Mouse (Mus musculus): ENCODE results near the gene Plxna2. TPM values are rescaled to one million over a fixed set of nuclear protein-coding genes. Genes with fewer than 3 reads are reported as not detected.
A peak's percentile ranks its signal among the peaks of the same experiment; 100 is the strongest.

Gene Plxna2
- polyA plus RNA-seq, 1 experiment from 2014 or later = 48.3 TPM

DNA sequence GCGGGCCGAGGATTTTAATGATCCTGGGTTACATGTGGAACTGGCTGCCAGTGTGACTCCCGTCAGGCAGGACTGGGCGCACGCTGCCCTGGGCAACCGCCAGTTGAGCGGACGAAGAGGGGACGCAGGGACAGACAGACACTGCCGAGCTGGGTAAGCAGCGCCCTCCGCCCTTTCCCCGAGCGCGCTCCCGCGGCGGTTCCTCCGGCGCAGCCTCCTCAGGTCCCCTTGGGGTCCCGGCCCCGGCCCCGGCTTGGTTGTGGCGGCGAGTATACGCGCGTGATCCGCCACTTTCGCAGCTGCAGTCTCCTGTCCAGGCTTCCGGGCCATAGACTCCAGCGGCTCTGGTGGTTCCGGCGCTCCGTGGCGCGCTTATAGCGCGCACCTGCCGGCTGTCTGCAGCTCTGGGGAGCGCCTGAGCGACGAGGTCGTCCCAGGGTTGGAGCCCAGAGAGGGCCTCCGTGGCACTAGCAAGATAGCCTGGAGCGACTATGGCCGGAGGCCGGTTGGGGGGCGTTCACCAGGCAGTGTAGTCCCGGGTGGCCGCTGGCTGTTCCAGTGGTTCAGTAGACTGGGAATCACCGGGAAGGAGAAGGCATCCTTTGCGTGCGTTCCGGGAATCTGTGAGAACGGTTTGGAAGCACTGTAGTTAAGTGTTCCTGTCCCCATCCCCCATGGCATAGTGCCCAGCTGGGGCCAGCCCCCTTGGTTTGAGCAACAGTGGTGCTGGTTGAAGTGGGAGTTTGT, 2.4 kb downstream of the Plxna2 start:
- ATAC-seq (ENCODE audit: low FRiP score) (peak; percentile 38), DNase-seq (ENCODE audit: low spot score) (peak; percentile 63)
- Histone ChIP-seq H3K27me3 (ENCODE audit: control insufficient read depth, insufficient read depth, low read length) (no peaks in the 10 kb centered on the region), H3K9ac (peak overlapping the region; percentile 96), H3K4me3 (replicated peaks; ENCODE audit: low read length) (peak overlapping the region; percentile 79), H3K27ac (peak overlapping the region; percentile 91), H3K4me1 (replicated peaks; ENCODE audit: control insufficient read depth, insufficient read depth, low read length) (peaks cover 41% of the 10 kb centered on the region), H3K4me2 (replicated peaks) (peak overlapping the region; percentile 76), H3K9me3 (ENCODE audit: control insufficient read depth, low read length) (no peaks in the 10 kb centered on the region), H3K36me3 (replicated peaks; ENCODE audit: control insufficient read depth, insufficient read depth) (no peaks in the 10 kb centered on the region)
- under 1% methylated on average over 55 of the region's 56 CpGs for WGBS

DNA sequence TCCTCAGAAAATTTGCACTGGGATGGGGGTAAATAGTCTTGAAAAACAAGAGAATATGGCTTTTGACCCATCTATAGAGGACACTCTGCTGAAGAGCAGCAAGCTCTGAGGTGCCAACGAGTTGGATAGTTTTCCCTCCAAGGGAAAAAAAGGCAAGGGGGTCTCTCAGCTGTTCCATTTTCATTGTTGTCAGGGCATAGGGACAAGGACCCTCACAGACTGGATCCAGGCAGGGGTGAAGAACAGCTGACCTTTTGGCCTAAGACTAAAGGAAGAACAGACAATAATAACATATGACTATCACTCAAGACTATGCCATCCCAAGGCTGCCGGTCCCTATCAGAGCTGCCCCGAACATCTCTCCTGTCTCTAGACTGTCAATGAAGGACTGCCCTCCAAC, 4.2 kb downstream of the Plxna2 start:
- DNase-seq (ENCODE audit: low spot score) (no peak), ATAC-seq (ENCODE audit: low FRiP score) (no peak)
- Histone ChIP-seq H3K27me3 (ENCODE audit: control insufficient read depth, insufficient read depth, low read length) (no peaks in the 10 kb centered on the region), H3K9me3 (ENCODE audit: control insufficient read depth, low read length) (no peaks in the 10 kb centered on the region), H3K4me2 (replicated peaks) (peak overlapping the region; percentile 76), H3K27ac (peak overlapping the region; percentile 91), H3K9ac (peak overlapping the region; percentile 96), H3K36me3 (replicated peaks; ENCODE audit: control insufficient read depth, insufficient read depth) (no peaks in the 10 kb centered on the region), H3K4me3 (replicated peaks; ENCODE audit: low read length) (peak overlapping the region; percentile 79), H3K4me1 (replicated peaks; ENCODE audit: control insufficient read depth, insufficient read depth, low read length) (peaks cover 56% of the 10 kb centered on the region)
- WGBS = 7% methylated on average over 3 of the region's 3 CpGs

GRCm38 (mm10) chr1:194622677-194623076, 4.7 kb downstream of the Plxna2 start:
- Histone ChIP-seq H3K27me3 (ENCODE audit: control insufficient read depth, insufficient read depth, low read length) (no peaks in the 10 kb centered on the region), H3K36me3 (replicated peaks; ENCODE audit: control insufficient read depth, insufficient read depth) (no peaks in the 10 kb centered on the region; the same call in 1 of the 2 replicates), H3K4me2 (replicated peaks) (peak overlapping the region; percentile 76), H3K4me1 (replicated peaks; ENCODE audit: control insufficient read depth, insufficient read depth, low read length) (peaks cover 61% of the 10 kb centered on the region), H3K27ac (peak overlapping the region; percentile 91), H3K9me3 (ENCODE audit: control insufficient read depth, low read length) (no peaks in the 10 kb centered on the region), H3K9ac (peak overlapping the region; percentile 96), H3K4me3 (replicated peaks; ENCODE audit: low read length) (peak overlapping the region; percentile 79)
- peak; percentile 32 for DNase-seq (ENCODE audit: low spot score)
- no peak for ATAC-seq (ENCODE audit: low FRiP score)
- 9% methylated on average over 2 of the region's 2 CpGs for WGBS

DNA sequence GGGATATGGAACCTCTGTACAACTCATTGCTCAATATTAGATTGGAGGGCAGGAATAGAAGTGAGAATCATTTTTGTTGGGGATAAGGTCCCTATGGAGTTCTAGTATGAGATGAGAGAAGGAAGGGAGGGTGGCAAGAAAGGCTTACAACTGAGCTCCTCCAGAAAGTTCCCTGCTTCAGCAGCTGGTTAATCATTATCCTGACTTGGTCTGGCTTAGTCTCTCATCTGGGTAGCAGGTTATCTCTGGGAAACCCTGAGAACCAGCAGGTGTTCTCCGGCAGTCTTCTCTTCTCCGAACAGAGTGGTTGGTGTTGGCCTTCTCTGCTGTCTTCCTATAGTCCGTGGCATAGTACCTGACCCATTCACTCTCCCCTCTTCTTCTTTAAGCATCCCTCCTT, 5.6 kb downstream of the Plxna2 start:
- Histone ChIP-seq H3K27me3 (ENCODE audit: control insufficient read depth, insufficient read depth, low read length) (no peaks in the 10 kb centered on the region), H3K9ac (peak overlapping the region; percentile 96), H3K4me1 (replicated peaks; ENCODE audit: control insufficient read depth, insufficient read depth, low read length) (peaks cover 71% of the 10 kb centered on the region), H3K36me3 (replicated peaks; ENCODE audit: control insufficient read depth, insufficient read depth) (no peaks in the 10 kb centered on the region; the same call in 1 of the 2 replicates), H3K4me2 (replicated peaks) (peak overlapping the region; percentile 76), H3K9me3 (ENCODE audit: control insufficient read depth, low read length) (no peaks in the 10 kb centered on the region), H3K4me3 (replicated peaks; ENCODE audit: low read length) (peak overlapping the region; percentile 79), H3K27ac (0 out of 2 replicates have a peak overlapping the region, but pooled peaks have one; percentile 91)
- WGBS = 76% methylated on average over 3 of the region's 3 CpGs
- ATAC-seq (ENCODE audit: low FRiP score) (no peak), DNase-seq (ENCODE audit: low spot score) (no peak)

GRCm38 (mm10) chr1:194624411-194624810, 6.4 kb downstream of the Plxna2 start:
- Histone ChIP-seq H3K9ac (peak overlapping the region; percentile 96), H3K4me3 (replicated peaks; ENCODE audit: low read length) (peak overlapping the region; percentile 79), H3K27ac (no peak overlapping the region; the same call in 1 of the 2 replicates), H3K27me3 (ENCODE audit: control insufficient read depth, insufficient read depth, low read length) (no peaks in the 10 kb centered on the region), H3K4me2 (replicated peaks) (peak overlapping the region; percentile 76), H3K4me1 (replicated peaks; ENCODE audit: control insufficient read depth, insufficient read depth, low read length) (peaks cover 79% of the 10 kb centered on the region), H3K36me3 (replicated peaks; ENCODE audit: control insufficient read depth, insufficient read depth) (no peaks in the 10 kb centered on the region; the same call in 1 of the 2 replicates), H3K9me3 (ENCODE audit: control insufficient read depth, low read length) (no peaks in the 10 kb centered on the region)
- ATAC-seq (ENCODE audit: low FRiP score) (no peak), DNase-seq (ENCODE audit: low spot score) (peak; percentile 64)
- 33% methylated on average over 2 of the region's 2 CpGs for WGBS

- H3K4me2 ChIP-seq (replicated peaks) = peak overlapping the region; percentile 76
- H3K9me3 ChIP-seq (ENCODE audit: control insufficient read depth, low read length) = no peaks in the 10 kb centered on the region
- WGBS = 12% methylated on average over 4 of the region's 4 CpGs
- peak overlapping the region; percentile 96 for H3K9ac ChIP-seq
- peak; percentile 40 for DNase-seq (ENCODE audit: low spot score)
- H3K4me1 ChIP-seq (replicated peaks; ENCODE audit: control insufficient read depth, insufficient read depth, low read length) = peaks cover 84% of the 10 kb centered on the region
- no peaks in the 10 kb centered on the region for H3K27me3 ChIP-seq (ENCODE audit: control insufficient read depth, insufficient read depth, low read length)
- H3K4me3 ChIP-seq (replicated peaks; ENCODE audit: low read length) = peak overlapping the region; percentile 79
- no peak overlapping the region for H3K27ac ChIP-seq
- H3K36me3 ChIP-seq (replicated peaks; ENCODE audit: control insufficient read depth, insufficient read depth) = no peaks in the 10 kb centered on the region; the same call in 1 of the 2 replicates
- ATAC-seq (ENCODE audit: low FRiP score) = no peak
Measured at GRCm38 (mm10) chr1:194624973-194625372, 7.0 kb downstream of the Plxna2 start.

- no peaks in the 10 kb centered on the region for H3K9me3 ChIP-seq (ENCODE audit: control insufficient read depth, low read length)
- 0 out of 2 replicates have a peak overlapping the region, but pooled peaks have one; percentile 79 for H3K4me3 ChIP-seq (replicated peaks; ENCODE audit: low read length)
- 80% methylated on average over 2 of the region's 2 CpGs for WGBS
- H3K27me3 ChIP-seq (ENCODE audit: control insufficient read depth, insufficient read depth, low read length) = no peaks in the 10 kb centered on the region
- H3K4me1 ChIP-seq (replicated peaks; ENCODE audit: control insufficient read depth, insufficient read depth, low read length) = peaks cover 94% of the 10 kb centered on the region
- no peaks in the 10 kb centered on the region; the same call in 1 of the 2 replicates for H3K36me3 ChIP-seq (replicated peaks; ENCODE audit: control insufficient read depth, insufficient read depth)
- no peak for DNase-seq (ENCODE audit: low spot score)
- no peak for ATAC-seq (ENCODE audit: low FRiP score)
- H3K27ac ChIP-seq = no peak overlapping the region
- no peak overlapping the region for H3K9ac ChIP-seq
- H3K4me2 ChIP-seq (replicated peaks) = peak overlapping the region; percentile 76
Measured at GRCm38 (mm10) chr1:194626109-194626508, 8.1 kb downstream of the Plxna2 start.

GRCm38 (mm10) chr1:194627286-194627685, 9.3 kb downstream of the Plxna2 start:
- peaks cover 91% of the 10 kb centered on the region for H3K4me1 ChIP-seq (replicated peaks; ENCODE audit: control insufficient read depth, insufficient read depth, low read length)
- DNase-seq (ENCODE audit: low spot score) (no peak), ATAC-seq (ENCODE audit: low FRiP score) (no peak)
- no peak overlapping the region for H3K27ac ChIP-seq
- no peak overlapping the region for H3K4me3 ChIP-seq (replicated peaks; ENCODE audit: low read length)
- H3K27me3 ChIP-seq (ENCODE audit: control insufficient read depth, insufficient read depth, low read length) = no peaks in the 10 kb centered on the region
- no peak overlapping the region for H3K9ac ChIP-seq
- H3K9me3 ChIP-seq (ENCODE audit: control insufficient read depth, low read length) = no peaks in the 10 kb centered on the region
- no peaks in the 10 kb centered on the region; the same call in 1 of the 2 replicates for H3K36me3 ChIP-seq (replicated peaks; ENCODE audit: control insufficient read depth, insufficient read depth)
- 0 out of 2 replicates have a peak overlapping the region, but pooled peaks have one; percentile 76 for H3K4me2 ChIP-seq (replicated peaks)

DNA sequence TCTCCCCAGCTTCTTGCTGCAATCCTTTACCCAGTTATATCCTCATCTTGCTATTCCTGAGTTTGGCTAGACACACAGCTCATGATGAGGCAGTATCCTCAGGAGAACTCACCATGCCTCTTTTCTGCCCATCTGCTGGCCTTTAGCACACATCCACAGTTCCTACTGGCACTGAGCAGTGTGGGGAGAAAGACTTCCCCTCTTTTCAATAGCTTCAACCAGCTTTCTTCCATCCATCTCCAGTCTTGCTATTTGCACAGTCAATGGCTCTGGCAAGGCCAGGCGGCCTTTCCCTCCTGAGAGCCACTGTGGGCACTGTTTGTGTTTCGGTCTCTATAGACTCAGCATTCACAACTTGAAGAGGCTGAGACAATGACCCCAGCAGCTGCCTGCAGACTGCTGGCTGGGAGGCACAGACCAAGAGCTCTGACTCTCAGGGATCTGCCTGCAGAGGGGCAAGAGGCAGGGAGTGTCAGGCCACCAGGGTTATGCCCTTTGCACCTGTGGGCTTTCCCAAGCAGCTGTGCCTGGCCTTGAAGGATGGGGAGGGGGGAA, 11.2 kb downstream of the Plxna2 start:
- Histone ChIP-seq H3K27me3 (ENCODE audit: control insufficient read depth, insufficient read depth, low read length) (no peaks in the 10 kb centered on the region), H3K9me3 (ENCODE audit: control insufficient read depth, low read length) (no peaks in the 10 kb centered on the region), H3K9ac (0 out of 2 replicates have a peak overlapping the region, but pooled peaks have one; percentile 6), H3K4me2 (replicated peaks) (0 out of 2 replicates have a peak overlapping the region, but pooled peaks have one; percentile 13), H3K4me1 (replicated peaks; ENCODE audit: control insufficient read depth, insufficient read depth, low read length) (peaks cover 73% of the 10 kb centered on the region), H3K27ac (peak overlapping the region; percentile 41; the same call in 1 of the 2 replicates), H3K4me3 (replicated peaks; ENCODE audit: low read length) (no peak overlapping the region), H3K36me3 (replicated peaks; ENCODE audit: control insufficient read depth, insufficient read depth) (no peaks in the 10 kb centered on the region; the same call in 1 of the 2 replicates)
- WGBS = 16% methylated on average over 2 of the region's 2 CpGs
- DNase-seq (ENCODE audit: low spot score) = peak; percentile 29
- ATAC-seq (ENCODE audit: low FRiP score) = peak; percentile 74; the same call in 1 of the 2 replicates

Measured in hindbrain, embryonic 14.5 days (tissue).